In the genomic region with DNA sequence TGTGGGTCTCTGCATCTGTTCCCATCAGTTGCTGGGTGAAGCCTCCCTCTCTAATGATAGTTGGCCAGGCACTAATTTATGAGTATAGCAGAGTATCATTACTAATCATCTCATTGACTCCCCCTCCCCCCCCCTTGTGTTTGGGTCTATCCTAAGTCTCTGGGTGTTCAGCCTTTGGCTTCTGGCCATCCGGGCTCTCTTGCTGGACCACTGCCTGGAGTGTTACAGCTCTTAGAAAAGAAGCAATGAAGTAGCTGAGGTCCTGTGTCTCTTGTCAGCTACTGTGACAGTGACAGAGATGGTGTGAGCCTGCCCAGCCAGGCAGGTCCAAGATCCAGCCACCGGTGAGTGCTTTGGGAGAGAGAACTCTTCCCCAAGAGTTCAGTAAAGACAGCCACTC, we compare ENCODE assay signal across 28 mouse cellular contexts. TPM values are rescaled to one million over a fixed set of nuclear protein-coding genes. Genes with fewer than 3 reads are reported as not detected.
DNase-seq lines count a peak whose midpoint lies in the region; ATAC-seq and TF ChIP-seq lines count a peak whose summit lies in the region.
"Had no signal": no experiment of that assay in that cellular context is flagged by ENCODE, and none has a peak within 500 bp of the region (broad histone marks: within the 10 kb centered on the region; RNA-seq: fewer than 3 reads in every experiment).

No protein-coding gene starts in this region.

- no peak for ATAC-seq in heart, embryonic 11.5 days (replicated peaks; ENCODE audit: insufficient number of reproducible peaks, low FRiP score, low TSS enrichment)
- ATAC-seq in lung, embryonic 14.5 days (ENCODE audit: insufficient read depth): no peak
- no peak for ATAC-seq in erythroid progenitor cell, adult 5-6 weeks (replicated peaks; ENCODE audit: low FRiP score, poor library complexity, severe bottlenecking)
- ATAC-seq: forebrain, embryonic 15.5 days; Patski had no signal

- H3K27me3 ChIP-seq in heart, embryonic 11.5 days (ENCODE audit: control insufficient read depth, insufficient read depth, low read length): no peaks in the 10 kb centered on the region
- H3K27me3 ChIP-seq in lung, embryonic 14.5 days (ENCODE audit: insufficient read depth, low read length): no peaks in the 10 kb centered on the region
- H3K27me3 ChIP-seq: embryonic facial prominence, embryonic 12.5 days; embryonic facial prominence, embryonic 15.5 days; forebrain, embryonic 12.5 days; forebrain, embryonic 15.5 days; heart, embryonic 12.5 days; heart, embryonic 15.5 days; Patski had no signal

- no peak overlapping the region for H3K27ac ChIP-seq in heart, embryonic 11.5 days (ENCODE audit: low read depth, low read length)
- no peak overlapping the region for H3K27ac ChIP-seq in lung, embryonic 14.5 days (ENCODE audit: low read depth)
- H3K27ac ChIP-seq: embryonic facial prominence, embryonic 12.5 days; embryonic facial prominence, embryonic 15.5 days; forebrain, embryonic 12.5 days; forebrain, embryonic 15.5 days; heart, embryonic 15.5 days; hindbrain, embryonic 10.5 days; hindbrain, embryonic 14.5 days had no signal

- H3K9me3 ChIP-seq in heart, embryonic 11.5 days (replicated peaks; ENCODE audit: control insufficient read depth, low read length): no peaks in the 10 kb centered on the region
- no peaks in the 10 kb centered on the region for H3K9me3 ChIP-seq in lung, embryonic 14.5 days (ENCODE audit: low read depth, low read length)
- H3K9me3 ChIP-seq: embryonic facial prominence, embryonic 12.5 days; embryonic facial prominence, embryonic 15.5 days; forebrain, embryonic 12.5 days; forebrain, embryonic 15.5 days; heart, embryonic 12.5 days; heart, embryonic 15.5 days; hindbrain, embryonic 10.5 days had no signal

- no peak overlapping the region for H3K4me3 ChIP-seq in heart, embryonic 11.5 days (ENCODE audit: low read depth, low read length)
- H3K4me3 ChIP-seq in lung, embryonic 14.5 days (ENCODE audit: low read depth, low read length): no peak overlapping the region
- H3K4me3 ChIP-seq: embryonic facial prominence, embryonic 12.5 days; embryonic facial prominence, embryonic 15.5 days; forebrain, embryonic 12.5 days; forebrain, embryonic 15.5 days; heart, embryonic 12.5 days; heart, embryonic 15.5 days; hindbrain, embryonic 10.5 days had no signal

- H3K4me1 ChIP-seq in heart, embryonic 11.5 days (ENCODE audit: control insufficient read depth, insufficient read depth, low read length): no peaks in the 10 kb centered on the region
- H3K4me1 ChIP-seq in lung, embryonic 14.5 days (ENCODE audit: insufficient read depth): no peaks in the 10 kb centered on the region; the same call in 1 of the 2 replicates
- H3K4me1 ChIP-seq: embryonic facial prominence, embryonic 15.5 days; heart, embryonic 12.5 days; heart, embryonic 15.5 days had no signal

- H3K9ac ChIP-seq in heart, embryonic 11.5 days (ENCODE audit: low read depth, low read length): no peak overlapping the region
- no peak overlapping the region for H3K9ac ChIP-seq in lung, embryonic 14.5 days
- H3K9ac ChIP-seq: embryonic facial prominence, embryonic 12.5 days; embryonic facial prominence, embryonic 15.5 days; forebrain, embryonic 12.5 days; forebrain, embryonic 15.5 days; heart, embryonic 12.5 days; heart, embryonic 15.5 days; hindbrain, embryonic 14.5 days had no signal

- TF ChIP-seq CTCF in lung, embryonic 14.5 days (IDR thresholded peaks at IDR 0.05; ENCODE audit: low read depth): no peak

- WGBS in heart, embryonic 11.5 days (ENCODE audit: insufficient replicate concordance): 58% methylated on average over 2 of the region's 2 CpGs
- WGBS in lung, embryonic 14.5 days: 36% methylated on average over 2 of the region's 2 CpGs

- no peak overlapping the region for H3K4me2 ChIP-seq in heart, embryonic 11.5 days
- H3K4me2 ChIP-seq in lung, embryonic 14.5 days: no peak overlapping the region
- H3K4me2 ChIP-seq: embryonic facial prominence, embryonic 12.5 days; embryonic facial prominence, embryonic 15.5 days; forebrain, embryonic 12.5 days; forebrain, embryonic 15.5 days; heart, embryonic 12.5 days; heart, embryonic 15.5 days; hindbrain, embryonic 14.5 days had no signal

- peak; percentile 80 for DNase-seq in heart, adult 11 months
- DNase-seq in lung, embryonic 14.5 days: peak; percentile 66
- no peak for DNase-seq in lung, postnatal 36 days
- peak; percentile 56 for DNase-seq in lung, postnatal 10 days
- DNase-seq in lung, adult 18-20 months: no peak
- peak; percentile 55 for DNase-seq in MN1 (ENCODE audit: low spot score)
- DNase-seq: adrenal gland, postnatal 10 days; adrenal gland, postnatal 36 days; cerebellum, adult 11 months; cerebellum, adult 2 months; cerebellum, adult 9-11 months; cerebellum, postnatal 25 days; gastrocnemius, postnatal 10 days; gastrocnemius, postnatal 36 days; heart, postnatal 10 days; heart, postnatal 36 days had no signal

- H3K36me3 ChIP-seq in heart, embryonic 11.5 days (ENCODE audit: control insufficient read depth, insufficient read depth, low read length): no peaks in the 10 kb centered on the region
- H3K36me3 ChIP-seq in lung, embryonic 14.5 days (ENCODE audit: insufficient read depth): no peaks in the 10 kb centered on the region
- H3K36me3 ChIP-seq: embryonic facial prominence, embryonic 12.5 days; embryonic facial prominence, embryonic 15.5 days; forebrain, embryonic 12.5 days; forebrain, embryonic 15.5 days; heart, embryonic 12.5 days; heart, embryonic 15.5 days; hindbrain, embryonic 10.5 days had no signal

RNA-seq across cellular contexts. Expression of gene Blcap, which starts 1.7 kb away (rescaled TPM):
- 36.5 and 42.1 TPM in 2 replicates for polyA plus RNA-seq in heart, embryonic 11.5 days (2014; fragmentation: Nextera tagmentation; extraction: Ambion mirVana)
- 49.3 and 49.8 TPM in 2 replicates for polyA plus RNA-seq in lung, embryonic 14.5 days (2014; fragmentation: Nextera tagmentation; extraction: Ambion mirVana)
- total RNA-seq in erythroid progenitor cell, adult 5-6 weeks (2015; ENCODE audit: low replicate concordance): 1.7 and 4.0 TPM in 2 replicates
- 1.8 and 3.2 TPM in 2 replicates for total RNA-seq in erythroid progenitor cell, adult 5-6 weeks (2017; ENCODE audit: low replicate concordance)

RNA-seq across cellular contexts. Expression of gene Nnat, which starts 12.9 kb away (rescaled TPM):
- 145 and 201 TPM in 2 replicates for polyA plus RNA-seq in heart, embryonic 11.5 days (2014; fragmentation: Nextera tagmentation; extraction: Ambion mirVana)
- polyA plus RNA-seq in lung, embryonic 14.5 days (2014; fragmentation: Nextera tagmentation; extraction: Ambion mirVana): 414 and 435 TPM in 2 replicates
- total RNA-seq in erythroid progenitor cell, adult 5-6 weeks (2015; ENCODE audit: low replicate concordance): not detected in 2 replicates
- not detected in 2 replicates for total RNA-seq in erythroid progenitor cell, adult 5-6 weeks (2017; ENCODE audit: low replicate concordance)
- total RNA-seq: granulocyte monocyte progenitor cell, adult 5-6 weeks had no signal

Comparison
In these comparisons a context has a peak if more than half of its experiments do, and no peak if none do; other contexts are left out.
1. DNase-seq: peak in heart, adult 11 months (single experiment), lung, embryonic 14.5 days (single experiment), lung, postnatal 10 days (single experiment) and MN1 (single experiment); none in lung, postnatal 36 days (single experiment) and lung, adult 18-20 months (0 of 2).